Mouse (Mus musculus) kidney, embryonic 15.5 days (tissue): ENCODE measurements around the gene Tbxas1. TPM values are rescaled to one million over a fixed set of nuclear protein-coding genes. Genes with fewer than 3 reads are reported as not detected.

Experiments
- ATAC-seq: fragments of 200-750 bp; cut with Nextera tagmentation; replicated peaks from 2 replicates; pipeline ENCODE4 v1.8.0; 2017; ENCODE audit warnings: moderate TSS enrichment; ENCODE audit not compliant: low FRiP score
- H3K27ac ChIP-seq: fragments of 300-500 bp; sonication (generic); 2 replicates; pipeline ENCODE4 v1.5.1; 2015; ENCODE audit warnings: mild to moderate bottlenecking, inconsistent platforms
- H3K27me3 ChIP-seq: fragments of 300-500 bp; sonication (generic); 2 replicates; pipeline ENCODE4 v1.6.1; 2015; ENCODE audit warnings: inconsistent platforms
- H3K36me3 ChIP-seq: fragments of 300-500 bp; sonication (generic); 2 replicates; pipeline ENCODE4 v1.6.1; 2015; ENCODE audit warnings: inconsistent platforms
- H3K4me1 ChIP-seq: fragments of 300-500 bp; sonication (generic); 2 replicates; pipeline ENCODE4 v1.6.1; 2015; ENCODE audit warnings: inconsistent platforms
- H3K4me2 ChIP-seq: fragments of 300-500 bp; sonication (generic); 2 replicates; pipeline ENCODE4 v1.6.1; 2015; ENCODE audit warnings: moderate library complexity, mild to moderate bottlenecking, inconsistent platforms
- H3K4me3 ChIP-seq: fragments of 300-500 bp; sonication (generic); replicated peaks from 2 replicates; pipeline ENCODE4 v1.5.1; 2015; ENCODE audit warnings: mild to moderate bottlenecking, inconsistent platforms
- H3K9ac ChIP-seq: fragments of 300-500 bp; sonication (generic); 2 replicates; pipeline ENCODE4 v1.6.1; 2015; ENCODE audit warnings: mild to moderate bottlenecking, inconsistent platforms
- H3K9me3 ChIP-seq: fragments of 300-500 bp; sonication (generic); replicated peaks from 2 replicates; pipeline ENCODE4 v1.6.1; 2016; ENCODE audit warnings: inconsistent platforms
- WGBS: fragments of 180-500 bp; shearing (Covaris S2); methylation state at CpG from one replicate; pipeline ENCODE4 v1.1.7; 2015; ENCODE audit warnings: mixed read lengths; 5-methylcytosine and 5-hydroxymethylcytosine counted together
- polyA plus RNA-seq: library from polyadenylated mRNA; unstranded; fragments of >200 nt; fragmentation: Nextera tagmentation; extraction: Ambion mirVana; gene quantifications from 2 replicates; pipeline ENCODE4 v1.2.1, GENCODE M21; 2015

Gene Tbxas1
- polyA plus RNA-seq, 1 experiment from 2014 or later = 6.4 TPM

DNA sequence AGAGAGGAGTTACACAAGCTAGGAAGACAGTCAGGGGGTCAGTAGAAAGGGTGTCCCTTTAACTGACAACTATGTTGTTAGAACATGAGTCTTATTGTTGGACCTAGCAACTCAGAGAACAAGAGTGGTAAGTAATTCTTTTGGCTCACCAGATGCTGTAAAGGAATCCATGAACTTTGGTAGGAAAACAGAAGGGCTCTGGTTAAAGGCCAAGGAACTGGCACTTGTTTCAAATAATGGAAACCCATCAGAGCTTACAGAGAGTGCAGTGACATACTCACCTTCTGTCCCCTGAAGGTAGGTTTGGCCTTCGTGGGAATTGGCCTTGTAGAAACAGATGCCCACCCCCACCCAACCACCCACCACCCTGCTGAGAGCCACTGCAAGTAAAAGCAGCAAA lies 97.6 kb downstream of the Tbxas1 start:
- no peak for ATAC-seq
- Histone ChIP-seq H3K36me3 (no peaks in the 10 kb centered on the region), H3K27ac (peak overlapping the region; percentile 87; the same call in 1 of the 2 replicates), H3K4me3 (no peak overlapping the region), H3K4me1 (peaks cover 23% of the 10 kb centered on the region), H3K27me3 (no peaks in the 10 kb centered on the region), H3K9me3 (no peaks in the 10 kb centered on the region), H3K9ac (no peak overlapping the region), H3K4me2 (no peak overlapping the region)
- 45% methylated on average over 1 of the region's 1 CpGs for WGBS

DNA sequence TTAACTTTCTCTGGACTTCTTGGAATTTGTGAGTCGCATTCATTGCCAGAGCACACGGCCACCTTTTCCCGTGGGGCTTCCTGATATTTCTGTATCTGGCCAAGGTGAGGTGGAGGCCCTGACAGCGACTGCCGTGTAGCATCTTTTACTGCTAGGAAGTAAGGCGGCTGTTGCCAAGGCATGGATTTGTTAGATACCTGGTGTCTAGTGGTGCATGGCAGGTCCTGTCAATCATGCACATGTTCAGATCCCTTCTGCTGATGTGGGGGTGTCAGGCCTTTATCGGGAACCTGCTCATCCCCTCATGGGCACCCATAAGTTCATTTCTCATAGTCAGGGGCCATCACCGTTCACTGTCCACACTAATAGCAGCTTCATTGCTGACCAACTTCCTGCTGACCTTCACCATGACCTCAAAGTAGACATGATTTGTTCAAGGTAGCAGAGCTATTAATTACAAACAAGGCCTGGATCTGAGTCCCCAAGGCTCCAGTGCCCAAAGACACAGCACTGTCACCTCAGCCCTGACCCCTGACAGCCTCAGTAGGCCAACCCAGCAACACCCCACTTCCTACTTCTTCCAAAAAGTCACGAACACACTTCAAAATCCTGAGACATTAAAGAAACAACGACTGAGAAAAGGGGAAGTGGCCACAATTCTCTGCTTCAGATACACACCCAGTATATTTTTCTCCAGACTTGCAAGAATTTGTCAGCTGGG lies 98.4 kb downstream of the Tbxas1 start:
- Histone ChIP-seq H3K9me3 (no peaks in the 10 kb centered on the region), H3K4me3 (no peak overlapping the region), H3K9ac (no peak overlapping the region), H3K27me3 (no peaks in the 10 kb centered on the region), H3K4me1 (peaks cover 23% of the 10 kb centered on the region), H3K36me3 (no peaks in the 10 kb centered on the region), H3K27ac (peak overlapping the region; percentile 87), H3K4me2 (no peak overlapping the region)
- ATAC-seq = peak; percentile 44
- WGBS = 61% methylated on average over 10 of the region's 10 CpGs

GRCm38 (mm10) chr6:38974162-38974525 lies 98.9 kb downstream of the Tbxas1 start:
- H3K27me3 ChIP-seq = no peaks in the 10 kb centered on the region
- no peak overlapping the region for H3K4me2 ChIP-seq
- no peak overlapping the region for H3K4me3 ChIP-seq
- H3K9me3 ChIP-seq = no peaks in the 10 kb centered on the region
- WGBS = 46% methylated on average over 1 of the region's 1 CpGs
- H3K27ac ChIP-seq = peak overlapping the region; percentile 87
- peak; percentile 75 for ATAC-seq
- peaks cover 23% of the 10 kb centered on the region for H3K4me1 ChIP-seq
- H3K36me3 ChIP-seq = no peaks in the 10 kb centered on the region
- H3K9ac ChIP-seq = no peak overlapping the region

DNA sequence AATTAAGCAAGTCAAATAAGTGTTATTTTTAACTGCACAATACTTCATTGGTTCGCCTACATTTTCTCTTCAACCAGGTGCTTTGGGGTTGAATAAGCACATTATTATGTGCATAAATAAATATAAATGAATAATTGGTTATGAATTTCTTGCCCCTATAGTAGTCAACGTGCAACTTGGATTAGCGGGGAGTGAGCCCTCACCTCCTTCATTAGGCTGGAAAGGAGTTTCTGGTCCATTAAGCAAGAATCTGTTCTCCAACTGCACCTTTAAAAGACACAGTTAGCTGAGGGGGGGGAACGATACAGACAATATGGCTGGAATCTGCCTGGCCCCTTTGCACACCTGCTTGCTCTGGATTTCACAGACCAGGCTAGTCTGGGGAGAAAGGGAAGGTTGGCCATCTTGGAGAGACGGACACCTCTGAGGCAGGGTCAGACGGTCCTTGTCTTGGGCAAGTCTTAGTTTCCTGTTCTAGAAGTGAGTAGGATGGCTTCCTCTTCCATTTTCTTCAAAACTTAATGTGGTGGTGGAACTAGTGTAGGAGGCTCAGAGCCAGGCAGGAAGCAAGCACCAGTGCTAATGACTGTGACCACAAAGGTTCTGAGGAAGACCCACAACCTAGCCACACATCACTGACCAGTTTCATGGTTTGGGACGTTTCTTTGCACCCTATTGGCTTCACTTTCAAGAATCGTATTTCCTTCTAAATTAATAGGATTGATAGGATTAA lies 99.5 kb downstream of the Tbxas1 start:
- peak overlapping the region; percentile 87 for H3K27ac ChIP-seq
- no peaks in the 10 kb centered on the region for H3K27me3 ChIP-seq
- H3K9me3 ChIP-seq = no peaks in the 10 kb centered on the region
- H3K4me3 ChIP-seq = no peak overlapping the region
- peaks cover 23% of the 10 kb centered on the region for H3K4me1 ChIP-seq
- WGBS = 63% methylated on average over 8 of the region's 8 CpGs
- ATAC-seq = peak; percentile 55
- H3K36me3 ChIP-seq = no peaks in the 10 kb centered on the region
- H3K9ac ChIP-seq = no peak overlapping the region
- no peak overlapping the region for H3K4me2 ChIP-seq

- Histone ChIP-seq H3K4me1 (peaks cover 20% of the 10 kb centered on the region), H3K9ac (no peak overlapping the region), H3K4me3 (no peak overlapping the region), H3K27ac (no peak overlapping the region), H3K27me3 (no peaks in the 10 kb centered on the region), H3K4me2 (no peak overlapping the region), H3K36me3 (no peaks in the 10 kb centered on the region), H3K9me3 (no peaks in the 10 kb centered on the region)
- WGBS = 93% methylated on average over 4 of the region's 4 CpGs
- ATAC-seq = no peak
Measured at GRCm38 (mm10) chr6:38975866-38976265, 100.7 kb downstream of the Tbxas1 start.

DNA sequence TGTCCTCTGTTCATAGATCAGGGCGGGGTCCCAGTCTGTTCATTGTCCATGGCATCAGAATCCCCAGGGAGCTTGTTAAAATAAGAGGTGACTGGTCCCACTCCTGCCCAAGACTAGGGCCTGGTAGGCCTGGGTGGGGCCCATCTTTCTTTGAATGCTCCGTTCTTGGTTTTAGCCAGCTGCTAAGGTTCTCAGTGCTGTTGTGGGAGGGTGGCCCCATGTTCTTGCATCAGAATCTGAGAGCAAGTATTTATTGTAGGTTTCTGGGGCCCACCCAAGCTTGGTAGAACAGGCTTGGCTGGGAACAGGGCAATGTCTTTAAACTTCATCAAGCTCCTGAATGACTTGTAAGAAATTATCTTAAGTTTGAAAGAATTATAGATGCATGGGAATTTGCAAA lies 101.2 kb downstream of the Tbxas1 start:
- H3K36me3 ChIP-seq = no peaks in the 10 kb centered on the region
- H3K4me2 ChIP-seq = no peak overlapping the region
- no peak overlapping the region for H3K4me3 ChIP-seq
- WGBS = 81% methylated on average over 2 of the region's 2 CpGs
- peaks cover 24% of the 10 kb centered on the region for H3K4me1 ChIP-seq
- no peaks in the 10 kb centered on the region for H3K9me3 ChIP-seq
- ATAC-seq = no peak
- H3K27me3 ChIP-seq = no peaks in the 10 kb centered on the region
- no peak overlapping the region for H3K9ac ChIP-seq
- 0 out of 2 replicates have a peak overlapping the region, but pooled peaks have one; percentile 20 for H3K27ac ChIP-seq

DNA sequence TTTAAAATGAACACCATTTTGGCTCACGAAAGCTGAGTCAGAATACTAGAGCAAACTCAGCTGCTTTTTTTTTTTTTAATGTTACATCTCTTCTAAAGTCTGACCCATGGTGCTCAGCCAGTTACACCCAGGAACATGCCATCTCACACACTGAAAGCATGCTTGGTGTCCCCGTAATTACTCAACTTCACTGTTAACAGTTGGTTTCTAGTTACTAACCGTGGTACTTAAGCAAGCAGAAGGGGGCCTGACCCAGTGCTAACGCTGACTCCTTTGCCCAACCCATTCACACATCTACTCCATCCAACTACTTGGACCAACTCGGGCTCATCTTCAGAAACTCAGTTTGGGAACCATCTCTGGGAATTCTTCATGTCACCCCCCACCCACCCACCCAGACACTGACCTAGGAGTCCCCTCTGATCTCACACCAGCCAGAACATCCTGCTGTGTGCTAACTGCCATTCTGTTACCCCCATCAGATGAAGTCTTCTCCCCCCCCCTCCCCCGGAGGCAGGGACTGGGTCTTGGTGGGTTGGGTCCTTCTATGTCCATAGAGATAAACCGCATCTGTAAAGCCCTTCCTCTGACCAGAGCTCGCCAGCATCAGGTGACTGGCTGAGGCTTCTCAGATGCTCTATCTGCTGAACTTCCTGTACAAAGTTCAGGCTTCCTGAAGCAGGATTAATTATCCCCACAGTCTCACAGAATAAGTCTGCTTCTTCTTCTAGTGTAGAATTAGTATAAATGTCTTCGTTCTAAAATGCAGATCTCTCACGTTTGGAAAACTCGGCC lies 105.9 kb downstream of the Tbxas1 start:
- Histone ChIP-seq H3K27me3 (no peaks in the 10 kb centered on the region), H3K4me1 (peaks cover 41% of the 10 kb centered on the region), H3K4me2 (no peak overlapping the region), H3K9me3 (no peaks in the 10 kb centered on the region), H3K4me3 (no peak overlapping the region), H3K27ac (peak overlapping the region; percentile 58; the same call in 1 of the 2 replicates), H3K36me3 (no peaks in the 10 kb centered on the region), H3K9ac (no peak overlapping the region)
- WGBS = 67% methylated on average over 11 of the region's 11 CpGs
- ATAC-seq = no peak

GRCm38 (mm10) chr6:38982071-38982470 lies 106.9 kb downstream of the Tbxas1 start:
- ATAC-seq = no peak
- 95% methylated on average over 8 of the region's 8 CpGs for WGBS
- H3K27me3 ChIP-seq = no peaks in the 10 kb centered on the region
- H3K27ac ChIP-seq = peak overlapping the region; percentile 76
- no peak overlapping the region for H3K9ac ChIP-seq
- H3K9me3 ChIP-seq = no peaks in the 10 kb centered on the region
- no peak overlapping the region for H3K4me3 ChIP-seq
- H3K4me2 ChIP-seq = no peak overlapping the region
- peaks cover 46% of the 10 kb centered on the region for H3K4me1 ChIP-seq
- H3K36me3 ChIP-seq = no peaks in the 10 kb centered on the region

DNA sequence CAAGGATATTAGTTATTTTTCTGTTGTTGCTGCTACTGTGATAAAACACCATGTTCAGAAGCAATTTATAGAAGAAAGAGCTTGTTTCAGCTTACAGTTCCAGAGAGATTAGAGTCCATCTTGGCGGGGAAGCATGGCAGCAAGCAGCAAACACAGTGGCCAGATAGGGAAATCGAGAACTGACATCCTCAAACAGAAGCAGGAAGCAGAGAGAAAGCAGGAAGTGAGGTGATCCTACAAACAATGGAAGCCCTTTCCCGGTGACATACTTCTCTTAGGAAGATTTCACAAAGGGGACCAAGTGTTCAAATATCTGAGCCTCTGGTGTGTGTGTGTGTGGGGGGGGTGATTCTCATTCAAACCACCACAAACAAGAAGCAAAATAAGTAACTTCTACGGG lies 107.5 kb downstream of the Tbxas1 start:
- Histone ChIP-seq H3K9me3 (no peaks in the 10 kb centered on the region), H3K9ac (no peak overlapping the region), H3K4me2 (no peak overlapping the region), H3K27ac (peak overlapping the region; percentile 76), H3K4me3 (no peak overlapping the region), H3K27me3 (no peaks in the 10 kb centered on the region), H3K4me1 (peaks cover 46% of the 10 kb centered on the region), H3K36me3 (no peaks in the 10 kb centered on the region)
- no peak for ATAC-seq
- 68% methylated on average over 4 of the region's 4 CpGs for WGBS

- Histone ChIP-seq H3K9me3 (no peaks in the 10 kb centered on the region), H3K9ac (no peak overlapping the region), H3K27me3 (no peaks in the 10 kb centered on the region), H3K36me3 (no peaks in the 10 kb centered on the region), H3K4me3 (no peak overlapping the region), H3K27ac (peak overlapping the region; percentile 76), H3K4me2 (peak overlapping the region; percentile 23; the same call in 1 of the 2 replicates), H3K4me1 (peaks cover 46% of the 10 kb centered on the region)
- ATAC-seq = no peak
- 64% methylated on average over 7 of the region's 7 CpGs for WGBS
Measured at GRCm38 (mm10) chr6:38983060-38983459, 107.9 kb downstream of the Tbxas1 start.

- H3K9me3 ChIP-seq = no peaks in the 10 kb centered on the region
- no peaks in the 10 kb centered on the region for H3K27me3 ChIP-seq
- no peak overlapping the region for H3K4me2 ChIP-seq
- 84% methylated on average over 2 of the region's 2 CpGs for WGBS
- no peaks in the 10 kb centered on the region for H3K36me3 ChIP-seq
- H3K9ac ChIP-seq = no peak overlapping the region
- H3K4me3 ChIP-seq = no peak overlapping the region
- peak overlapping the region; percentile 7; the same call in 1 of the 2 replicates for H3K27ac ChIP-seq
- ATAC-seq = no peak
- H3K4me1 ChIP-seq = peaks cover 46% of the 10 kb centered on the region
Measured at GRCm38 (mm10) chr6:38984626-38985025, 109.4 kb downstream of the Tbxas1 start.

GRCm38 (mm10) chr6:38986641-38987040 lies 111.4 kb downstream of the Tbxas1 start:
- Histone ChIP-seq H3K4me1 (peaks cover 40% of the 10 kb centered on the region), H3K9me3 (no peaks in the 10 kb centered on the region), H3K4me3 (no peak overlapping the region), H3K36me3 (no peaks in the 10 kb centered on the region), H3K9ac (no peak overlapping the region), H3K4me2 (no peak overlapping the region), H3K27ac (peak overlapping the region; percentile 2; the same call in 1 of the 2 replicates), H3K27me3 (no peaks in the 10 kb centered on the region)
- 62% methylated on average over 10 of the region's 10 CpGs for WGBS
- ATAC-seq = no peak
